Mouse (Mus musculus) monocyte, adult 5-6 weeks (primary cell): ENCODE data around the gene 2310011J03Rik. TPM values are rescaled to one million over a fixed set of nuclear protein-coding genes. Genes with fewer than 3 reads are reported as not detected.

Experiments used
- ATAC-seq: fragments of 153-309, 156-312 bp; replicated peaks from 2 replicates; pipeline ENCODE4 v1.8.0; 2017; ENCODE audit warnings: mild to moderate bottlenecking; ENCODE audit not compliant: low TSS enrichment, insufficient number of reproducible peaks, severe bottlenecking, poor library complexity, low FRiP score
- total RNA-seq: library from RNA; stranded (forward); fragments of 200-1000, 200-491, 200-594 nt; gene quantifications from 3 replicates; pipeline ENCODE4 v1.2.3, GENCODE M21; 2017

The 2310011J03Rik gene
- total RNA-seq, 1 experiment from 2014 or later, result 27.6 TPM

DNA sequence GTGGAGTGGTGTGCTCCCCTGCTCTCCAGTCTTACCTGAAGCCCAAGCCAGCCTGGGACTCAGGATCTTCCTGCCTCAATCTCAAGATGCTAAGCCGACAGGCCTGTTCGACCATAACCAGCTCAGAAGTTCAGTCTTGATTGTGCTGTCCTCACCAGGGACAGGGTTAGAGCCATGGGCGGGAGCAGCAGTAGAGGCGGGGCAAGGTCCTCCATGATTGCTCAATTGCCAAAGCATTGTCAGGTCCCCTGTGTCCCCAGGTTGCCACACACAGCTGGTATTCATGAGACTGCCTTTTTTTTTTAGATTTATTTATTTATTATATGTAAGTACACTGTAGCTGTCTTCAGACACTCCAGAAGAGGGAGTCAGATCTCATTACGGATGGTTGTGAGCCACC lies 44.1 kb downstream of the 2310011J03Rik start:
- ATAC-seq, result no peak

DNA sequence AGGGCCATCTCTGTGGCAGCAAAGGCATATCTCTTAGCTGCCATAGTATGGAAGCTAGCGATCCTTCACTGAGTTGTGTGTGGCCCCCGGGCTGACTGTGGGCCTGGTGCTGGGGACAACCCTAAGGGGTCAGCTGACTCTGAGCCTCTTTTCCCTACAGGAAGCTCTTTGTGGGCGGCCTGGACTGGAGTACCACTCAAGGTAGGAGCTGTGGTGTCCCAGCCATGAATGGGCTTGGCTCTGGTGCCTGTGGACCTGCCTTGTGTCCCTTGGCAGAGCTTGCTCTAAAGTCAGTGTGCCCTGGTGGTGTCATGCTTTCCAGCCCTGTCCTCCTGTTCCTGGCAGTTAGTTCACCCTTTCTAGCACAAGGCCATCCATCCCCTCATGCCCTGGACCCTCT lies 46.5 kb downstream of the 2310011J03Rik start:
- no peak for ATAC-seq

DNA sequence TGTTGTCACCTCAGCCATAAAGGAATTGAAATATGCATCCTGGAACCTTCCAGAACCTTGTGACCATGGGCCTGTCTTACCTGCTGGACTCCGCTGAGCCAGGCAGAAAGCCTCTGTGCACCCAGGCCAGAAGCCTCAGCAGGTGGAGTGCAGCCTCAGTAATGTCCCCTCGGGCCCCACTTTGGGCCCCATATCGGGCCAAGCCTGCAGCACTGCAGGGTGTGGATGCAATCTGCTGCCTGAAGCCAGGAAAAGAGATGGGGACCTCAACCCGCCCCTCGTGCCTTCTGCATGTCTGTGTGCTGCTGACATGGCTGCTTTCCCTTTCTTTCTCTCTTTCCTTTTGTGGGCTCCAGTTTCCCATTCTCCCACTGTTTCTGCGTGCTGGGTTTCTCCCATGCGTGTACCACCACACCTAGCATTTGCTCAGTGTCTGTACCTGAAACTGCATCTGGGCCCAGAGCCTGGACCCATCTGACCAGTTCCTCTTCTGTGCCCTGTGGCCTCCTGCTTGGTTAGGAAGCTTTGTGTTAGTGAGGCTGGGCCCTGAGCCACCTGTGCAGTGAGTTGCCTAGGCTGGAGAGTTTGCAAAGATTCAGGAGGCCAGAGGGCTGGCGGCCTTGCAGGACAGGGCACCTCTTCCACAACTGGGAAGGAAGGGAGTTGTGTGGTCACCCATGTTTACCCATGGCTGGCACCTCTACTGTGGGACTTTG lies 48.3 kb downstream of the 2310011J03Rik start:
- ATAC-seq, result no peak

DNA sequence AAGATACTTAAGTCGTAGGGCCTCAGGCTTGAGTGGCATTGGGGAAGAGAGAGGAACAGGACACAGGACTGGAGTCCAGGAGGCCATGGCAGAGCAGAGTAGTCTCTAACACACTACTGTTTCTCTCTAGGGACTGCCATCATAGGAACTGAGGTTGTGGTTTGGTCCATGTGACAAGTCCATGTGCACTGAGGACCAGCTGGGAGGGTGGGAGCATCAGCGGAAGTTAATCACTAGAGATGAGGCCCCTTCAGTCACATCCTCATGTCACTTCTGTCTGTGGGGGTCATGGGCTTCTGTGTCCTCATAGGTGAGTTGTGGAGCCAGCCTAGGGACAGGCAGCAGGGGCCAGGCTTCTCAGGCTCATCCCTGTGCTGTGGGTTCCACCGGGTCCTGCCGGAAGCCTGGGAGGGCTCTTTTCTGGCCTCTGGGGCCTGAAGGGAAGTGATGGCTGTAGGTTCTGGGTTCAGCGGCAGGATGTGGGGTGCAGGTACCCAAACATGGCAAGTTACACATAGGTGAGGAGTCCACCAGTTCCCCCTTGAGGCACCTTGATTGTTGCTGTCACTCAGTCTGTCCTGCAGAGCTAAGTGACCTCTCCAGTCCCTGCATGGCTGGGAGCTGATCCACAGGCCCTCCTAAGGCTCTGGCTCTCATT lies 49.0 kb downstream of the 2310011J03Rik start:
- no peak for ATAC-seq

DNA sequence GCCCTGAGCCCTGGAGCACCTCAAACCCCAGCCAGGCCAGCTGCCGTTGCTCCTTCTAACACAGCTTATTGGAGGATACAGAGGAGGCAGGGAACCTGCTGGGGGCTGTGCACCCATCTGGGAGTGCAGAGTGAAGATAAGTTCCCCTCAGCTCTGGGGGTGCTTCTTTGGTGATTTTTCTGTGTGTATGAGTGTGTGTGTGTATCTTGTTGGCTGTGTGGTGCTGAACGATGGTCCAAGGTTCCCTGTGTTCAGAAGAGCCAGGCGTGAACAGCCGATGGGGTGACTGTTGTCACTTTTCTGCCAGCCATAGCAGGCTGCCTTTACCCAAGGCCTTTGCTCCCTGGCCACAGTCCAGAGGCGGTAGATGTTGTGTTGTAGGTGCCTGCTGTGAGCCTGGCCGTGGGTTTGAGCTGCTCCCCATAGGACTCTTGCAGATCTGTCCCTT lies 49.6 kb downstream of the 2310011J03Rik start:
- ATAC-seq, result no peak

DNA sequence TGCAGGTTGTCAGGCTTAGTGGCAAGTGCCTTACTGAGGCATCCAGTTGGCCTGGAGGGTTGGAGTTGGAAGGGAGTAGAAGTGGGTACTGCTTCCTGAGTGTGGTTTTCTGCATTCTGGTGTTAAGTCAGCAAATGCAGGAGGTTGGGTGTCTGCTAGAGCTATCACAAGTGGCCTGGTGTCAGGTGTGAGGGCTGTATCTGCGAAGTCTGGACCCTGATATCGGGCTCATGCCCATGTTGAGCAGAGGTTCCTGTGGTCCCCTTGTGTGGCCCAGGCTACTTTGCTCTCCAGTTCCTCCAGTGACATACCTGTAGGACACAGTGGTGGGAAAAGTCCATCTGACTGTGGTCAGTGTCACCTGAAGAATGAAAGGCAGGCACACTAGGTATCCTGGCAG lies 50.2 kb downstream of the 2310011J03Rik start:
- no peak for ATAC-seq

Other genes starting within 250 kb of the 2310011J03Rik start
- gene Sbno2, start 215.0 kb downstream of the 2310011J03Rik start, total RNA-seq, result 50.6 to 75.0 TPM (median 51.9 TPM) in 3 replicates
- gene Stk11, start 204.7 kb downstream of the 2310011J03Rik start, total RNA-seq, result 155 to 177 TPM (median 155 TPM) in 3 replicates
- 26.1 to 49.8 TPM (median 29.5 TPM) in 3 replicates for gene Atp5d, start 181.9 kb downstream of the 2310011J03Rik start, total RNA-seq
- gene Cbarp, start 179.7 kb downstream of the 2310011J03Rik start, total RNA-seq, result 0.29 to 5.8 TPM (median 4.1 TPM) in 3 replicates
- 27.3 to 65.5 TPM (median 29.9 TPM) in 3 replicates for gene Midn, start 172.3 kb downstream of the 2310011J03Rik start, total RNA-seq
- 137 to 163 TPM (median 145 TPM) in 3 replicates for gene Cirbp, start 154.6 kb downstream of the 2310011J03Rik start, total RNA-seq
- 16.2 to 29.1 TPM (median 18.0 TPM) in 3 replicates for gene 1600002K03Rik, start 147.6 kb downstream of the 2310011J03Rik start, total RNA-seq
- 1.0 TPM in 1 of 3 replicates, not detected in the others for gene Efna2, start 141.1 kb downstream of the 2310011J03Rik start, total RNA-seq
- gene Mum1, start 94.1 kb downstream of the 2310011J03Rik start, total RNA-seq, result 43.7 to 46.7 TPM (median 46.2 TPM) in 3 replicates
- gene Ndufs7, start 71.4 kb downstream of the 2310011J03Rik start, total RNA-seq, result 60.9 to 74.8 TPM (median 61.4 TPM) in 3 replicates
- gene Gamt, start 59.5 kb downstream of the 2310011J03Rik start, total RNA-seq, result 3.8 to 4.7 TPM in 2 of 3 replicates, not detected in the other
- gene Dazap1, start 59.1 kb downstream of the 2310011J03Rik start, total RNA-seq, result 85.1 to 132 TPM (median 92.5 TPM) in 3 replicates
- gene Rps15, start 28.1 kb downstream of the 2310011J03Rik start, total RNA-seq, result 1,267 to 1,604 TPM (median 1,393 TPM) in 3 replicates
- gene Apc2, start 24.6 kb downstream of the 2310011J03Rik start, total RNA-seq, result 2.3 TPM in 1 of 3 replicates, not detected in the others
- gene Pcsk4, start 9.0 kb upstream of the 2310011J03Rik start, total RNA-seq, result 0.57 TPM in 1 of 3 replicates, not detected in the others
- gene Reep6, start 9.4 kb upstream of the 2310011J03Rik start, total RNA-seq, result not detected in 3 replicates
- gene Adamtsl5, start 27.9 kb upstream of the 2310011J03Rik start, total RNA-seq, result 0.10 to 0.43 TPM in 2 of 3 replicates, not detected in the other
- not detected in 3 replicates for gene Plk5, start 35.9 kb upstream of the 2310011J03Rik start, total RNA-seq
- gene Mex3d, start 67.1 kb upstream of the 2310011J03Rik start, total RNA-seq, result 4.1 to 5.3 TPM (median 5.2 TPM) in 3 replicates
- gene Mbd3, start 79.0 kb upstream of the 2310011J03Rik start, total RNA-seq, result 11.4 to 34.6 TPM (median 18.6 TPM) in 3 replicates
- gene Uqcr11, start 86.3 kb upstream of the 2310011J03Rik start, total RNA-seq, result 56.9 to 82.5 TPM (median 76.8 TPM) in 3 replicates
- gene Tcf3, start 113.1 kb upstream of the 2310011J03Rik start, total RNA-seq, result 18.9 to 30.0 TPM (median 26.1 TPM) in 3 replicates
- not detected in 3 replicates for gene Onecut3, start 174.3 kb upstream of the 2310011J03Rik start, total RNA-seq
- gene Atp8b3, start 218.6 kb upstream of the 2310011J03Rik start, total RNA-seq, result 1.0 to 1.6 TPM in 2 of 3 replicates, not detected in the other
- 21.1 to 32.2 TPM (median 24.1 TPM) in 3 replicates for gene Rexo1, start 241.0 kb upstream of the 2310011J03Rik start, total RNA-seq